Mouse (Mus musculus) cerebellum, adult 2 months (tissue): ENCODE measurements around the gene Ninj2. TPM values are rescaled to one million over a fixed set of nuclear protein-coding genes. Genes with fewer than 3 reads are reported as not detected.

Experiments
- DNase-seq, 2 experiments: peaks; one replicate each; pipeline ENCODE4 v3.0.0; 2021
- H3K27ac ChIP-seq: fragments of 200-500 bp; 2 replicates; pipeline ENCODE4 v1.5.1; 2012; ENCODE audit warnings: low read length, control low read depth, inconsistent platforms; ENCODE audit not compliant: insufficient read depth
- H3K27me3 ChIP-seq: fragments of 200-500 bp; 2 replicates; pipeline ENCODE4 v1.6.1; 2012; ENCODE audit warnings: inconsistent platforms, mild to moderate bottlenecking, low read length, moderate library complexity; ENCODE audit not compliant: control insufficient read depth, insufficient read depth
- H3K4me1 ChIP-seq: fragments of 200-500 bp; 2 replicates; pipeline ENCODE4 v1.6.1; 2011; ENCODE audit warnings: low read length; ENCODE audit not compliant: control insufficient read depth, insufficient read depth
- H3K4me3 ChIP-seq: fragments of 200-500 bp; replicated peaks from 2 replicates; pipeline ENCODE3; 2011; ENCODE audit warnings: mild to moderate bottlenecking, low read depth, low read length, control low read depth; ENCODE audit not compliant: insufficient read depth
- CTCF ChIP-seq: fragments of 200-500 bp; IDR thresholded peaks from 2 replicates; pipeline ENCODE4 v1.5.1; 2011; ENCODE audit warnings: low read depth, mild to moderate bottlenecking, control low read depth, low read length, moderate library complexity, borderline replicate concordance; ENCODE audit not compliant: insufficient read depth
- POLR2A ChIP-seq: fragments of 200-500 bp; IDR thresholded peaks from 2 replicates; pipeline ENCODE4 v1.6.1; 2011; ENCODE audit warnings: low read length, control low read depth, borderline replicate concordance; ENCODE audit not compliant: insufficient read depth
- WGBS: fragments of 180-500 bp; shearing (Covaris S2); methylation state at CpG from one replicate; pipeline ENCODE4 v1.1.7; 2018; 5-methylcytosine and 5-hydroxymethylcytosine counted together
- polyA plus RNA-seq: library from polyadenylated mRNA; depleted of rRNA; stranded (reverse); fragments of >200 nt; gene quantifications from 2 replicates; pipeline ENCODE4 v1.2.3, GENCODE M21; 2012

Gene Ninj2
- polyA plus RNA-seq, 1 experiment, result 11.7 TPM

DNA sequence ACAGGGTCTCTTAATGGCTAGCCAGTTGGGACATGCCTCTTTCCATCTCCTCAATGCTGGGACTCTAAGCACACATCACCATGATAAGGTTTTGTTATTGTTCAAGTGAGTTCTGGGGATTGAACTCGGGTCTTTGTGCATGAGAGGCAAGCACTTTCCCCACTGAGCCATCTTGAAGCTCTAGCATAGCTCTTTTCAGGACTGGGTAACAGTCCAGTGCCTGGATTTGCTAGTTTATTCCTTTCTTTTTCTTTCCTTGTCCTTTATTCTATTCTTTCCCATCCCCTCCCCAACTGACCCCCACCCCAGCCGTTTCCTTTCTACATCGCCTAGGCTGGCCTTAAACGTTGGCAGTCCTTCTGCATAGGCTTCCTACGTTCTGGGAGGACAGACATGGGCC, 1.9 kb downstream of the Ninj2 start:
- no peak overlapping the region for H3K27ac ChIP-seq
- WGBS, result 75% methylated on average over 5 of the region's 5 CpGs
- H3K4me1 ChIP-seq, result no peaks in the 10 kb centered on the region
- TF ChIP-seq CTCF, result no peak
- no peak for TF ChIP-seq POLR2A
- H3K4me3 ChIP-seq, result no peak overlapping the region
- DNase-seq, result no peak
- no peaks in the 10 kb centered on the region for H3K27me3 ChIP-seq

GRCm38 (mm10) chr6:120095501-120095900, 2.4 kb downstream of the Ninj2 start:
- H3K27ac ChIP-seq, result no peak overlapping the region
- no peaks in the 10 kb centered on the region for H3K27me3 ChIP-seq
- TF ChIP-seq CTCF, result no peak
- TF ChIP-seq POLR2A, result no peak
- no peak for DNase-seq
- no peak overlapping the region for H3K4me3 ChIP-seq
- 93% methylated on average over 1 of the region's 1 CpGs for WGBS
- H3K4me1 ChIP-seq, result no peaks in the 10 kb centered on the region

DNA sequence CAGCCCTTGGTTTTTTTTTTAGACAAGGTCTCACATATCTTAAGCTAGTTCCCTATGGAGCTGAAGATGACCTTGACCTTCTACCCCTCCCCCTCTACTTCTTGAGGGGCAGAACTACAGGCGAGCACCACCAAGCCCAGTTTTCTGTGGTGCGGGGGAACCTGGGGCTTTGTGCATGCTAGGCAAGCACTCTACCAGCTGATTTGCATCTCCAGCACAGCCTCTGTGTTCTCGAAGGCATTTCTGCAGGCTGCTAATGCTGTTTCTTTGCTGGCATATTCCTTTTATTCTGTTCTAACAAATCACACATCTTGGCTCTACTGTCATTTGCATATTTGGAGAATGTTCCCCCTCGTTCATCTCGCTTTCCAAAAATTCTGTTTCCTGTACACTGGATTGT, 6.2 kb downstream of the Ninj2 start:
- Histone ChIP-seq H3K4me1 (no peaks in the 10 kb centered on the region), H3K4me3 (no peak overlapping the region), H3K27me3 (no peaks in the 10 kb centered on the region), H3K27ac (no peak overlapping the region)
- TF ChIP-seq CTCF, result no peak
- TF ChIP-seq POLR2A, result no peak
- DNase-seq, result no peak
- WGBS, result 75% methylated on average over 5 of the region's 5 CpGs

DNA sequence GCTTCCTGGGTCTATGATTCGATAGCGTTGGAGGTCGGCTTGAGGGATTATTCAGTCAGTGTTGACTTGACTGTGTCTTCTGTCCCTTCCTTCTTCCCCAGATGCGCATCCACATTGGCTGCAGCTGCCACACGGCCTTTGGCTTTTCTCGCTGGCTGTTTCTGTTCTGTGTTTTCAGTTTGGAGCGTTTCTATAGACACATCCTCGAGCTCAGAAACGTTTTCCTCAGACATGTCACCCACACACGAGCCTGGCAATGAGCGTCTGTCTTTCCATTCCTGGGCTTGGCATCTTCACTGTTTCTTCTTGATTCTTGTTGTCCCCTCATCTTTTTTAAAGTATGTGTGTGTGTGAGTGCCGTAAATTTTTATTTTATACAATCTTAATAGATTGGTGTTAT, 8.1 kb downstream of the Ninj2 start:
- WGBS, result 79% methylated on average over 12 of the region's 12 CpGs
- TF ChIP-seq CTCF, result no peak
- TF ChIP-seq POLR2A, result no peak
- no peak for DNase-seq
- Histone ChIP-seq H3K27ac (no peak overlapping the region), H3K4me1 (no peaks in the 10 kb centered on the region), H3K27me3 (no peaks in the 10 kb centered on the region), H3K4me3 (no peak overlapping the region)

DNA sequence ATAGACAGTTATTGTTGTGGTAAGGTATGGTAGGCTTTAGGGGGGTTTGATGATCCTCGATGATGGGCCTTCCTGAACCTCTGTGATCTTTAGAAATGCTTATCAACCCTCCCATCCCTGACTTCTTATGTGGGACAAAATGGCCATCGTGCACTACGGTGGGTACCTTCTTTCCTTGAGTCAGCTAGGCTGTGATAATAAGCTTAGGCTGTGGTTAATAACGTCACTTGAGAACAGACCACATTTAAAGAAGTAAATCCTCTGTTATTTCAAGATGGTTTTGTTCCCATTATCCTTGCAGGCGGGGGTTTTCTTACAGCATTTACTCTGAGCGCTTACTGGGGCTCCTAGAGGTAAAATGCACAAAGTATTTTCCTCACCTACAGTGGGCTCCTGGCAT, 8.8 kb downstream of the Ninj2 start:
- Histone ChIP-seq H3K4me1 (no peaks in the 10 kb centered on the region), H3K27ac (no peak overlapping the region), H3K4me3 (no peak overlapping the region), H3K27me3 (no peaks in the 10 kb centered on the region)
- TF ChIP-seq POLR2A (no peak), CTCF (no peak)
- DNase-seq, result no peak
- WGBS, result 92% methylated on average over 6 of the region's 6 CpGs

DNA sequence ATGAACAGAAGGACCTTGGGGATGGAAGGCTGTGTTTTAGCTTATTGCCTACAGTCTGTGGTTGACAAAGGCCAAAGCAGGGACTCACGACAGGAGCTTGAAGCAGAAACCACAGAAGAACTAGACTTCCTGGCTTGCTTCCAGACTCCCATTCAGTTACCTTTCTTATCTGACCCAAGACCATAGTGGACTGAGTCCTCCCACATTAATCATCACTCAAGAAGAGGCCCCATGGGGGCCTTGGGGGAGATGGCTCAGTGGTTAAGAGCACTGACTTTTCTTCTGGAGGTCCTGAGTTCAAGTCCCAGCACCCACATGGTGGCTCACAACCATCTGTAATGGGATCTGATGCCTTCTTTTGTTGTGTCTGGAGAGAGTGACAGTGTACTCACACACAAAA, 10.0 kb downstream of the Ninj2 start:
- no peak for DNase-seq
- TF ChIP-seq POLR2A (no peak), CTCF (no peak)
- Histone ChIP-seq H3K27me3 (no peaks in the 10 kb centered on the region), H3K4me3 (no peak overlapping the region), H3K4me1 (no peaks in the 10 kb centered on the region), H3K27ac (no peak overlapping the region)
- 12% methylated on average over 1 of the region's 1 CpGs for WGBS

DNA sequence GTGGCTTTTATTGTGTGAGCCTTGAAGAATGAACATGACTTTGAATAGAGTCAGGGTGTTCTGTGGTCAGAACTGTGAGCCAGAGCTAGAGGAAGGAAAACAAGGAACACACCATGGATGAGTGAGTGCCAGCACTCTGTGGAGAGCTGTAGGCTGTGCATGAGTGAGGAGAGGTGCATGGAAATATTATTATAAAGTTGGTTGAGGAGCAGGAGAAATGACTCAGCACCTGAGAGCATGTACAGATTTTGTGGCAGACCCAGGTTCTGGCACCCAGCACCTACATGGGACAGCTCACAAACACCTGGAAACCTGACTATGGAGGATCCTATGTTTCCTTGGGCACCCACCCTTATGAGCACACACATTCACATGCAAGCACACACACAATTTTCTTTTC, 11.9 kb downstream of the Ninj2 start:
- TF ChIP-seq POLR2A (no peak), CTCF (no peak)
- H3K4me1 ChIP-seq, result peaks cover 6% of the 10 kb centered on the region
- DNase-seq, result no peak

DNA sequence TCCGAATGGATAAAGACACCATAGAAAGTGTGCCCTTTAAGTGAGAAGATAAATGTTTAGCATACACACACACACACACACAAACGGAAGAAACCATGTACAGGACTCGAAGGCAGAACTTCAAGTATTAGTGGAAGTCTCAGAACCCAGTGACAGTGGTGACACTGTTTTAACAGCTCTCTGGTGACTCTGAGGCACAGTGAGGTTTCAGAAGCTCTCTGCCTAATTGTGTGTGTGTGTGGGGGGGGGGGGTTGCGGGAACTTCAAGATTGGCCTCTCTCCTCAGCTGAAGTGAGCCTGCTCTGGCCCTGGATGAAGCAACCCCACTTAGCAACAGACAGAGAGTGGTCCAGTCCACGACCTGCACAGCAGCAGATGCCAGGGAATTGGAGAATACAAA, 14.4 kb downstream of the Ninj2 start:
- Histone ChIP-seq H3K27ac (no peak overlapping the region), H3K4me1 (peaks cover 6% of the 10 kb centered on the region), H3K27me3 (no peaks in the 10 kb centered on the region), H3K4me3 (no peak overlapping the region)
- no peak for DNase-seq
- no peak for TF ChIP-seq CTCF
- 73% methylated on average over 5 of the region's 5 CpGs for WGBS

More for the DNA sequence above, 11.9 kb downstream of the Ninj2 start:
- Histone ChIP-seq H3K27ac (no peak overlapping the region), H3K27me3 (no peaks in the 10 kb centered on the region), H3K4me3 (no peak overlapping the region)

- H3K4me3 ChIP-seq, result no peak overlapping the region
- no peak for DNase-seq
- no peaks in the 10 kb centered on the region for H3K27me3 ChIP-seq
- peaks cover 6% of the 10 kb centered on the region for H3K4me1 ChIP-seq
- H3K27ac ChIP-seq, result no peak overlapping the region
- 79% methylated on average over 6 of the region's 6 CpGs for WGBS
- TF ChIP-seq POLR2A, result no peak
- TF ChIP-seq CTCF, result no peak
These were observed 14.9 kb downstream of the Ninj2 start for GRCm38 (mm10) chr6:120108061-120108460.
